Mouse (Mus musculus): ENCODE measurements at regions not wholly inside any gene's neighbourhood (a gene's known extent, or its start where the extent isn't known, plus 50 kb on each side); places are given as distances from the start of the nearest gene placed in this dataset.

DNA sequence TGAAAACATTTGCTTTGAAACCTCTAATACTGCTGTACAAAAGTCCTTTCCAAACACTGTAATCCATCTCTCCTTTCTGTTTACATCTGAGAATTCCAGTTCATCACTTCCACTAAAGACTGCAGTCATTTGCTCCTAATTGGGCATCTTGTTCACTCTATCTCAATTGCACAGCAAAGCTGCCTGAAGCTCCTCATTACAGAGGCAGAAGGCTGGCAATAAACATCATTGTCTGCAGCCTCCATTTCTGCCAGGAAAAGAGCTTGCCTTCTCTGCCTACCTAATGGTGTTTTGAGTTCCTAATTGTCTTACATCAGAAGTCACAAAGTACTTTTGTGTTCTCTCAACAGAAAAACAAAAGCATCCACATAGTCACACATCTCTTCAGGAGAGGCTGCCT lies 207.7 kb downstream of the Kcnj2 start:
- peak; percentile 24 for DNase-seq (ENCODE audit: inconsistent ontology term)

DNA sequence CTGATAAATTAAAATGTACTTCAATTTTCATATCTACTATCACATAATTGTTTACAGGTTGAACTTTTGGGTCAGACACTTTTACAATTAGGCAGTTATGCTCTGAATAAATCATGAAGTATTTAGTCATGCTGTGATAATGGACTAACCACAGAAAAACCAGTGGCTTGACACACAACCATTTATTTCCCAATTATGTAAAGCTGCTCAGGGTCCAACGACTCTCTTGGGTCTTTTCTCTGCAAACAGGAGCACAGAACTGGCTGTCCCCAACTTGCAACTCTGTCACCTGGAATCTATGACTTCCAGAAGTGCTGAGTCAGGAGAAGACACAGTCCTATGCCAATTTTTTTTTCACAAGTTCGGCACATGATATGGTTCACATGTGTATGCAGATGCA lies 214.8 kb downstream of the Kcnj2 start:
- peak; percentile 38 for DNase-seq (ENCODE audit: inconsistent ontology term)

DNA sequence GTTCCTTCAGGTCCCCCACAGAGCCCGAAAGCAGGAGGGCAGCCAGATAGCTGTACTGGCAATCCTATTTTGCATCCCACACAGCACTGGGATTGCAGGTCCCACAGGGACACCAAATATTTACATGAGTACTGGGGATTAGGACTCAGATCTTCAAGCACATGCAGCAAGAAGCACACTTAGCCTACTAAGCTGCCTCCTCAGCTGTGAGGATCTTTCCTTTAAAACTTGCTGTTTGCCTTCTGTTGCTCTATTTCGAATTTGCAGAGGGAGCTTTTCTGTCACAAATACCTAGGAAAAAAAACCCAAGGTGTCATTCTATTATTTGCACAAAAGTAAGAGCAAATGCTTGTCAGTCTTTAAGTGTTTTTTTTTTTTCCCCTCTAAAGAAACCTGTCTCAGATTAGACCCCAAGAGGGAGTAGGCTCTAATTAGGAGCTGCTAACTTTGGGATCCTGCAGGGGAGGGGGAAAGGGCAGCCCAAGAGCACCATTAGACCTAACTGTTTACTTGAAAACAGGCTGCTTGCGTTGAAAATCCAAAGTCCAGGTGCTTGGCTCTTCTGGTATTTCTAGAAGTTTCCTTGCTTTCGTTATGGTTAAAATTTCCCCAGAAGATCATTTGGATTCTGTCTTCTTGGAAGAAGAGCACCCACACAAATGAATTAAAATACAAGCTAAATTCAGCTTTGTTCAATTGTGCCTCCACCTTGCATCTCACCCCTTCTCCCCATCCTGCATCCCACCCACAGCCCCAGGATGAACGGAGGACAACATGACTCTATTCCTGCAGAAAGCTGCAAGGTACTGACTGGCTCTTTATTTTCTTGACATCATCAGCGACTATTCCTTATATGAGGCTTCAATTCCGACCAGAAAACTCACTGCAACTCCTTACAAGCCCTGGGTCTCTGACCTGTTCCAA lies 215.5 kb downstream of the Kcnj2 start:
- DNase-seq (ENCODE audit: inconsistent ontology term) = no peak

DNA sequence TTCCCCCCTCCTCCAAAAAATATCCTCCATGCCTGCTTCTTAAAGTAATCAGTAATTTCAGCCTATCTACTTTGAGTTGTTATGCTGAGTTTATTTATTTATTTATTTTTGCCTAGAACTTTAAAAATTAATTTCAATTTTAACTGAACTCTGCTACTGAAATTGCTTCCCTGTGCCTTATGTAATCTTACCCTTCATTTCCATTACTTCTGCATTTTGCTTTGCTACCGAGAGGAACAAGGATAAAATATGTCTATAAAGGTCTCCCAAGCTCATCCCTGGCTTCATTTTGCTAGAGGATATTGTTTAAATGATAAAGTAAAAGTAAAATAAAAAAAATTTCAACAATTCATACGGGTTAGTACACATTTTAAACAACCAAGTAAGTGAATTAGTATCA lies 216.3 kb downstream of the Kcnj2 start:
- no peak for DNase-seq (ENCODE audit: inconsistent ontology term)

DNA sequence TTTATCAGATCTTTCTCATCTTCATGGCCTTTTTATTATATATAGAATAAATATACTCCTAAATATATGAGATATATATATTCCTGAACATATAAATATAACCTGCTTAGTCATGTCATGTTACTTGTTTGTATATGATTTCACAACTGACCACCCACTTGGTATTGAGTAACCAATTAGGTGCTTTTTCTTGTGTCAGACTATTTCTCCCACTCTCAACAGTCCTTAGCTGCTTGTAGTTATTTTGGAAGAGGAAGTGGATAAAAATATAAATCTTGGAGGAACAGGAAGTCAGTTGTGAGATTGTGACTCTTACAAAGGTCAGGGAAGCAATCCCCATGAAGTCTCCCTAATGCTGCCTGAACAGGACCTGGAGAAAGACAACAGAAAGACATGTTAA lies 224.6 kb downstream of the Kcnj2 start:
- DNase-seq (ENCODE audit: inconsistent ontology term) = no peak

DNA sequence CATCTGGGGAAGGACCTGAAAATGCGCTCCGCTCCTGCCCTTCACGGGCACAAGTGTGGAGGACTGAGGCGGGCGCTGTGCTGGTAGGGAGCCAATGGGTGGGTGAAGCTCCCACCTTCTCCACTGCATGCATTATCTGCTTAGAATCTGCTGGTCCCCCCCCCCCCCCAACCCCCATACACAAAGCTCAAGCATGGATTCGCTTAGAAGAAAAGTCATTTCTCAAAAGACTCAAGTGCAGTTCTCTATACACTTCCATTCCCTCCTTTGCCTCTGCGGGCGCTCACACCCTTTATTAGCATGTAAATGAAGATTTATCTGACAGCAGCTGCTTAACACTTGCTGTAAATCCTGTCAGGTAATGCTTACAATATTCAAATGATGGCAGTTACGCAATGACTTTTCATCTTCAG lies 230.4 kb downstream of the Kcnj2 start:
- DNase-seq (ENCODE audit: inconsistent ontology term) = no peak

DNA sequence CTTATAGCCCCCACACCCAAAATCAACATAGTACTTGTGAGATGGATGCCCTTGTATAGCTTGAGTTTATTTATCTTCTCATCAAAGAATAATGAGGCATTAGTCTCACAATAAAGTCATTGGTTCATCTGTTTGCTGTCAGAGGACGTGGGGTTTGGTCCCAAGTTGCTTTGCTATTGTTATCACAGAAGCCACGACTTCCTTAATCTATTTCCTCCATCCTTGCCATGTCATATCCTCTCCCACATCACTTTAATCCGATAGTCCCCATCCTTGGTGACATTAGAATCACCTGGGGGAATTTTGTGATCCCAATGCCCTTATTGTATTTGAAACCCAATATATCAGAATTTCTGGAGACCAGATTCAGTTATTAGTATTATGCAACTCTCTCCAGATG lies 246.8 kb downstream of the Kcnj2 start:
- DNase-seq (ENCODE audit: inconsistent ontology term) = no peak

DNA sequence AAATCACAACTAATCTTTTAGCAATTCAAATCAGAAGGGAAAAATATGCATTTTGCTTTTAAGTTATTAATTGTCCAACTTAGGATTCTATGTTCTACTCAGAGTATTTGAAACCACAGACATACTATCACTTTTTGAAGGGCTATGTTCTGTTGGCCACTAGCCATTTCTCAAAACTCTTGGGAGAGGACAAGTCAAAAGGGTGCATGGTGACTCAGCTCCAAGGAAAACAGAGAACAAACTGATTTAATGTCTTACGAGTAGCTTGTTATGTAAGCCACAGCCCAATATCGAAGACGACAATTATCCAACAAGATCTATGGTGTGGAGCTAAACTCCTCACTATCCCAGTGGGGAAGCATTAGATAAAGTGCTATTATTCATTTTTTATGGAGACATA lies 247.6 kb downstream of the Kcnj2 start:
- no peak for DNase-seq (ENCODE audit: inconsistent ontology term)

DNA sequence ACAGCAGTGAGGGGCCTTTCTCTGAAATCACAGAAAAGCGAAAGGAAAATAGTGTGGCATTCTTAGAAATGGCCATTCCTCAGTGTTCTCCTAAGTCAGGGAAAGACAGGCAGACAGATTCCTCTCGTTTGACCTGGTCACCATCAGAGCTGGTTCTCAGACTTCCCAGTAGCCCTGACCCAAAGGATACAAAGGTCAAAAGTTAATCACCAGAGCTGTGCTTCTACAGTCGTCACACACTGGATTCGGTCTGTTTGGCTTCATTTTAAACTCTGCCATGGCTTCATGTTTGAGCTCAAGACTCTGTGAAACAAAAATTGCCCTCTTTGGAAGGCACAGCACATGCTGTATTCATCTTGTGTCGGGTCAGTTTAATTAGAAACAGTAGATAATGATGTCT lies 255.6 kb downstream of the Kcnj2 start:
- DNase-seq (ENCODE audit: inconsistent ontology term) = no peak

DNA sequence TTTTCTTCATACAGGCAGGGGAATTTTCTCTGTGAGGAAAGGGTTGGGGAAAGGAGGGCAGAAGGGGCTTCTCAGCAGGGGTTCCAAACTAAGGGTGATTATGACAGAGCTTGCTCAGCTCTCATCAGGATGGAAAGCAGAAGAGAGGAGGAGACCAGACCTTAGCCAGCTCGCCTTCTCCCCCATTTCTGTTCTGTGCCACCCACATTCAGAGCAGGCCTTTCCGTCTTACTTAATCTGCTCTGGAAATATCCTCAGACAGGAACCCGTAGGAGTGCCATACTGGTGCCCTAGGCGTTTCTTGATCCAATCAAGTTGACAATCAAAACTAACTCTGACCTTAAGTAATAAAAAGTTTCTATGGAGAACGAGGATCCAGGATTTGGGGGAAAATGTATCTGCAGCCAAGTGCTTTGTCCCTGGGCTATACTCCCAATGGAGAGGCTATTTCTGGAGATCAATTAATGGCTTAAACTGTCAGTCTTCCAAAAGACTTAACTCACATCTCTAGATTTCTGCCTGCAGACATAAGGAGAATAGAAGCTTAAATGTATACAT lies 258.6 kb downstream of the Kcnj2 start:
- no peak for DNase-seq (ENCODE audit: inconsistent ontology term)

DNA sequence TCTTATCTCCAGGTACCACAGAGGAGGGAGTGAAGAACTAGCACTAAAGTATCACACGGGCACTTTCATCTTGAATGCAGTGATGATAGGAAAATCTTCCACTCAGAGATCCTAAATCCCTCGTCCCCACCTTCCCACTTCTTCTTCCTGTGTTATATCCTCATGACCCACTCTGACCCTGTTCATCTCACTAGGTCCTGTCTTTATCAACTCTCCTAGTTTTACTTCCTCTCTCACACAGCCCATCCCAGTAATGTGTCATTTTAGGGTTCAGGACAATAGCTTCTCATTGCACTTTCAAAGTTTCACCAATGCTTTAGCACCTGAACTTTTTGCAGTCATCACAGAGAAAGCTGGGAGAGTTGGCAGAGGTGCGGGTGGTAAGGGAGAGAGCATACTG lies 261.0 kb downstream of the Kcnj2 start:
- no peak for DNase-seq (ENCODE audit: inconsistent ontology term)

DNA sequence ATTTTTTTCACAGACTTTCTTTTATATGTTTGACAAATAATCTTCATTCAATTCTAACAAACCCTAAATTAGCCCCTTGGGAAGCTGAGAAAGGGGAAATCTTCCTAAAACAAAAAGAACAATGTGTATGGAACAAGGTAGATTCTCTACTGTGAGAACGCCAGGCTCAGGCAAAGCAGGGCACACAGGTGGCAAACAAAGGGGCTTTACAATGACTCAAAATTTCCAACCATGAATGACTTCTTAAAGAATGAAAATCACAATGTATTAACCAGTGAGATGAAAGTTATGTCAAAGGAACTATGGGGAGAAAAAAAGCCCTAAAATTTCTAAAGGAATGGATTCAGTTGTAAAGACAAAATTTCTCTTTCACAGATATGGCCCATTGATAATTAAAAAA lies 262.3 kb downstream of the Kcnj2 start:
- peak; percentile 17 for DNase-seq (ENCODE audit: inconsistent ontology term)

DNA sequence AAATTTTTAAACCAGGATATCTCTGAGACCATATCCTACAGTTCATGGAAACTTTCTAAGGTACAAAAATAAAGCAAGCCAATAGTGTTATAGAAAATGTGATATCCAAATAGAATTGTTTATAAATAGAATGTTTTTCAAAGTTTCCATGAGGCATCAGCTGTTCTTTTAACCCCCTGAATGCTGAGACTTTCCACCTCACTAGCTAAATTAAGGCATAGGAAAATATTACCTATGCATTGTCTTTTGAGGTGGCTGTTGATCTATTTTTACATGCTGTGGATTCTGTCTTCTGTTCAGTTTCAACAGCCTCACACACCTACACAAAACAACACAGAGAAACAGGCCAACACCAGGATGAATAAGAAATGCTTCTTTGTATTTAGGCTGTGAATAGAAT lies 265.6 kb downstream of the Kcnj2 start:
- DNase-seq (ENCODE audit: inconsistent ontology term) = no peak

DNA sequence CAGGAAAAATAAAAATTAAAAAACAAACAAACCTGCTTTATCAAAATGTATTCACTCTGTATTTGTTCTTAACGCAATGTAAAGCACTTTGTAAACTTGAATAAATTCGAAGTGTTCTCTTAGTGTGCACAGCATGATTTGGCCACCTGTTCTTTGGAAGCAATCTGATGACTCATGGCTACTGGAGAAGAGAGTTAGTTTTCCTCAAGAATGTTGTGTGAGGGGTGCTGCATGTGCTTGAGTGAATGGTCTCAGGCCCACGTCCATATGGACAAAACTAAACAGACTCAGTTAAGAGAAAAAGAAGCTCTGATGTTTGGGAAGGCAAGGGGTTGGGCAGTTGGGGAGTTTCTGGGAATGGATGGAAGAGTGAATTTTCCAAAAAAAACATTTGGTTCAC lies 267.1 kb downstream of the Kcnj2 start:
- DNase-seq (ENCODE audit: inconsistent ontology term) = no peak

DNA sequence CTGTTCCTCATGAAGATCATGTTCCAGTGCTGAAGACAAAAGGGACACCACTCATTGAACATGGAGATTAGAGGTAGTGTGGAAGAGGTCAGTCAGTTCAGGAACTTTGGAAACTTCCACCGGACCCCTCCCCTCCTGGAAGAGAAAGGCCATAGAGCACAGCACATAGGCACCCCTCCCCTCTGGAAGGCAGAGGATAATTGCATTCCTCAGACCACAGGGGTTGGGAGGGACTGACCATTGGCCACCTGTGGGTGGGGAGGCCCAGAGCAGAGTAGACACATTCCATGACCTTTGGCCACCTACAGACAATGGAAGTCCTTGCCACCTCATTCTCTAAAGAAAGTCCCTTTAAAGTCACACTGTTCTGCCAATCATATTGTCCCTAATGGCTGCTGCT lies 281.6 kb downstream of the Kcnj2 start:
- peak; percentile 81 for DNase-seq (ENCODE audit: inconsistent ontology term)

DNA sequence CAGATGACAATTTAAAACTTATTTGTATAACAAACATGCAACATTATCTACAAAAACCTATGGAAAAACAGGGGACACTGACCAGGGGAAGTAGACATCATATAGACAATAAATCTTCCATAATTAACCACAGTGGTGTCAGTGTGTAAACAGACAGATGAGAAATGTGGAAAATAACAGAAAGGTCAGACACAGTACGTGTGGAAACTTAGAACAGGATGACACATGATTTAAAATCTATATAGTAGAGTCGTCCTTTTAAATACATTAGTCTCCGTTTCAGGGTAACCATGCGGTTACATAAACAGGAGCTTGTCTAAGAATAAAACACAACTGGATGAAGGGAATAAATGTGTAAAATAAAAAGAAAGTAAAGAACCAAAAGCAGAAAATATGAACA lies 284.1 kb downstream of the Kcnj2 start:
- no peak for DNase-seq (ENCODE audit: inconsistent ontology term)

DNA sequence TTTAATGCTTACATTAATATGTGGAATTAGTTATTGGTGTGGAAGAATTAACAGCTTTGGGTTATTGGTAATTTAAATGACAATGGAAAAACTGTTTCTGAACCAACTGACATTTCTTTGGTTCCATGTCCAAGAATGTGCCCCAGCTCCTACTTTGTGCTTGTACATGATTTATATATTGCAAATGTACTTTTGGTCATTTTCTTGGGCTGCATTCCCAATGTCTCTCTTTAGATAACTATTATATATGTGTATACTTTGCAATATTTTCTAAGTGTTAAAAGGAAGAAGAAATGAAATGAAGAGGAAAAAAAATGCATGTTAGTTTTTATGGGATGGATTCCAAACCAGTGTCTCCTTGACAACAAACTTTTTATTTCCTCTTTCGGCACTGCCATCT lies 297.4 kb downstream of the Kcnj2 start:
- DNase-seq (ENCODE audit: inconsistent ontology term) = no peak

DNA sequence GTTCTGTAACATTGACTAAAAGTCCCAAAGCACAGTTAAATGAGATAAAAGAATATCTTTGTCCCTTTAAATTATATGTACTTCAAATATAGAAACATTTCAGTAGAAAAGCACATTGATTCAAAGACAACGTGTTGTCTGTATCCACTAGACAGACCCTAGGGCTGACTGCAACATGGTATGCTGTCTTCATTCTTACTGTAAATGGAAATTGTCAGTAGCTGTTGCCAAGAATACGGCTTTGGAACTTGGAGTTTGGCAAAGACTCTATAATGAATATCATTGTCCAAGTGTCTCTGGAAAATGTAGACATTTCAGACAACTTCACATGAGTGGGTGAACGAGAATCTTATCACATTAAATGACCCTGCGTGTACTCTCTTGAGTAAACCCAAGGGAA lies 311.2 kb downstream of the Kcnj2 start:
- DNase-seq (ENCODE audit: inconsistent ontology term) = no peak

DNA sequence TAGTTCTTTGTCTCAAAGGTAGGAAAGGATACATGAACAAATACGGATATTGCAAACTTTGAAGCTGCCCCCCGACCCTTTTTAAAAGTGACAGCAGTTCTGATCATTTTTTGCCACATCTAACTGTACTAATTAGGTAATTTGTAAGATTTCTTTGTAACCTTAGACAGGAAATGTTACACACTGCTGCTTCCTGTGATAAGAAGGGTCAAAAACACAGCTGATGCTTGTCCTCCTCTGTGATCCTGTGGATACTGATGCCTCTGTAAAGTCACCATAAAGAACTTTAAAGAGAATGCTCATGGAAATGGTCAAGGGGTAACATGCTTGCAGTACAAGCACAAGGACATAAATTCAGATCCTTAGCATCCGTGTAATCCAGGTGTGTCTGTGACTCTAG lies 313.9 kb downstream of the Kcnj2 start:
- DNase-seq (ENCODE audit: inconsistent ontology term) = no peak

DNA sequence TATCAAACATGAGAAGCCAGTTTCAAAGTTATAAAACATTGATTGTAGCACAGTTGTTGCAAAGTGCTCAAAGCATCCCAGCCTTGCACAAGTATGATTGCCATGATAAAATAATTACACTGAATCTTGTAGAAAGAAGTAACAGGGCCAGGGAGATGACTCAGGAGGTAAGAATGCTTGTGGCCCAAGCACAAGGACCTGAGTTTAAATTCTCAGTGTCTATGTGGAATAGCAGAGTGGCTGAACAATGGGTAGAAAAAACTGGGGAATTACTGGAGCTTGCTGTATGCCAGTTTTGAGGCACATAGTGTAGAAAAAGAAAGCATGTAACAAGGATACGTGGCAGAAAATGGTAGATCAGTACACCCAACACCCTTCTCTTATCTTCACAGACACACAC lies 332.7 kb downstream of the Kcnj2 start:
- DNase-seq (ENCODE audit: inconsistent ontology term) = peak; percentile 51

DNA sequence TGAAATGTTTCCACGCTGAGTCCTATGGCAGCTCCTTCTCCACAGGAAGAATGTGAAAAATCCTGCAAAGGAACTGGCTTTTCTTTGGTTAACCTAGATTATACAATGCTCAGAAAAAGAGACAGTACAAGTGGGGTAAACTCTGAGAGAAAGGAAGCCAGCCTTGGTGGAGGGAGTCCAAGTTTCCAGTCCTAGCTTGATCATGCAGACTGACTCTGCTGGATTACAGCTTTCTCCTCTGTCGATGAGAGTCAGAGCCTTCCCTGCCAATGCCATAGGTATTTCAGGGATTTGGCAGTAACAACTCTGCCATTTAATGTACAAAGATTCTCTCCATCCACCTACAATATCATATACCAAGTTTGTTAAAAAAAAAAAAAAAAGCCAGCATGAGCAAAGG lies 343.3 kb downstream of the Kcnj2 start:
- no peak for DNase-seq (ENCODE audit: inconsistent ontology term)

DNA sequence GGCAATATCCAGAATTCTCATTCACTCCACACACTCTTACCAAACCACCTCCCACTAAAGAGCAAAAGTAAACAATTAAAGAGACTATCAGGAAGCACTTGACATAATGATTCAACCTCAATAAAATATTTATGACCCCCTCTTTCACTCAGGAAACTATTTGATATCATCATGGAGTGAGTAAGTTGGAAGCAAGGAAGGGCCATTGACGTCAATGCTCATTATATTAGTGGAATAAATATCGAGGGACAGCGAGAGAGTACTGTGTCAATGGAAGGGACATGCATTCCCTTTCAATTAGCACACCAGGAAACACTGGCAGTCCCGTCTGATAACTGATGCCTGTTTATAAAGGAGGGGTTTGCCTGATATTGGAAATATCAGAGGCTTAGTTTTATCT lies 358.9 kb downstream of the Kcnj2 start:
- DNase-seq (ENCODE audit: inconsistent ontology term) = peak; percentile 4

DNA sequence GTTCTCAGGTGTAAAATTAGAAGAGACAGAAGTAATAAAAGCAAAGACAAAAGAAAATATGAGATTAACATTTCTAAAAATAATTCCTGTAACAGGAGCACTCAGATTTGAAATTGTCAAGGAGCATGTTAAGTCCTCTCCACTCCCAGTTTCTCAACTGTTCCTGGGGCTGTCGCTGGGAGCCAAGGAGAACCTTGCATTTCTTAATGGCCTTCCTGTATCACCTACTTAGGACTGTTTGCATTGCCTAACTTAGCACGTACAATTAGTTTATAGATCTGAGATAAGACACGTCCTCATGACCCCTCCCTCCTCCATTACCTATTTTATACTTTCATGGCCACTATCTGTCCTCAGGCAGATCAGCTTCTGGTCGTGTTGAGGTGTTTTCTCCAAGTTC lies 360.8 kb downstream of the Kcnj2 start:
- DNase-seq (ENCODE audit: inconsistent ontology term) = no peak

DNA sequence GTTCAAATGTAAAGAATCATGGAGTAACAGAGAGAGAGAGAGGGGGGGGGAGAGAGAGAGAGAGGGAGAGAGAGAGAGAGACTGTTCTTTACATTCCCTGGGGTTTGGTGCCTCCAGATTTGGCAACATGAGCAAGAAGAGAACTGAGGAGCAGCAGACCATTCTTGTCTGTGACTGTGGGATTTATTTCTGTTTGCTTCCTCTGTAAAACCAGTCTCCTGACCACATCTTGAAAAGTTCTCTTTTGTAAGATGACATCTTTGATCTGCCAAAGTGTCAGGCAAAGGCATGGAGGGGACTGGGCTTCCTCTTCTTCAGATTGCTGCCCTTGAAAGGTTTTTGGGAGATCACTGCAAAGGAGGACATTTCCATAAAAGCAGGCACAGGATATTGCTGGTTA lies 376.3 kb downstream of the Kcnj2 start:
- DNase-seq (ENCODE audit: inconsistent ontology term) = no peak
